In genomic region chr7:73524454-73524952, GRCm38 (mm10) we compare ENCODE assay signal across 8 mouse cellular contexts. TPM values are rescaled to one million over a fixed set of nuclear protein-coding genes. Genes with fewer than 3 reads are reported as not detected.
DNase-seq lines count a peak whose midpoint lies in the region; ATAC-seq and TF ChIP-seq lines count a peak whose summit lies in the region.

No protein-coding gene starts in this region.

- peak; percentile 67 to 71 for DNase-seq in B cell, adult 2 months
- peak; percentile 52 for DNase-seq in Muller cell, postnatal 12 days (ENCODE audit: inconsistent ontology term)
- peak; percentile 83 for DNase-seq in embryo, embryonic 10.5 days (ENCODE audit: low spot score)
- DNase-seq in lung, adult 2 months: no peak
- DNase-seq in urinary bladder, postnatal 4 days (ENCODE audit: low spot score in 2 of 2): no peak

- no peak overlapping the region for H3K4me2 ChIP-seq in heart, embryonic 11.5 days
- H3K4me2 ChIP-seq in kidney, embryonic 16.5 days (replicated peaks; ENCODE audit: low read depth, low read length): peak overlapping the region; percentile 19; the same call in 1 of the 2 replicates
- H3K4me2 ChIP-seq in neural tube, embryonic 13.5 days: no peak overlapping the region

- TF ChIP-seq CTCF in lung, adult 2 months (IDR thresholded peaks at IDR 0.05; ENCODE audit: insufficient read depth, low read length): peak; percentile 65

- peak overlapping the region; percentile 81 for H3K27ac ChIP-seq in heart, embryonic 11.5 days (ENCODE audit: low read depth, low read length)
- peak overlapping the region; percentile 92 for H3K27ac ChIP-seq in kidney, embryonic 16.5 days (ENCODE audit: low read length)
- peak overlapping the region; percentile 86 for H3K27ac ChIP-seq in neural tube, embryonic 13.5 days (replicated peaks)

- TF ChIP-seq POLR2A in lung, adult 2 months (IDR thresholded peaks at IDR 0.05; ENCODE audit: borderline replicate concordance, extremely low read depth, low read depth, low read length): no peak

- ATAC-seq in heart, embryonic 11.5 days (replicated peaks; ENCODE audit: insufficient number of reproducible peaks, low FRiP score, low TSS enrichment): no peak
- ATAC-seq in kidney, embryonic 16.5 days (ENCODE audit: low FRiP score, low TSS enrichment): peak; percentile 64
- ATAC-seq in neural tube, embryonic 13.5 days (ENCODE audit: low read depth): peak; percentile 58; the same call in 1 of the 2 replicates

- H3K4me3 ChIP-seq in heart, embryonic 11.5 days (ENCODE audit: low read depth, low read length): no peak overlapping the region
- H3K4me3 ChIP-seq in kidney, embryonic 16.5 days (ENCODE audit: low read length): no peak overlapping the region
- peak overlapping the region; percentile 1 for H3K4me3 ChIP-seq in lung, adult 2 months (replicated peaks; ENCODE audit: extremely low read depth, low read depth, low read length)
- H3K4me3 ChIP-seq in neural tube, embryonic 13.5 days: no peak overlapping the region

- H3K9me3 ChIP-seq in heart, embryonic 11.5 days (replicated peaks; ENCODE audit: control insufficient read depth, low read length): no peaks in the 10 kb centered on the region
- no peaks in the 10 kb centered on the region for H3K9me3 ChIP-seq in kidney, embryonic 16.5 days (ENCODE audit: low read length)
- H3K9me3 ChIP-seq in neural tube, embryonic 13.5 days: no peaks in the 10 kb centered on the region

- 42% methylated on average over 9 of the region's 9 CpGs for WGBS in heart, embryonic 11.5 days (ENCODE audit: insufficient replicate concordance)
- 21% methylated on average over 9 of the region's 9 CpGs for WGBS in kidney, embryonic 16.5 days
- WGBS in lung, adult 2 months: 15% methylated on average over 9 of the region's 9 CpGs
- 34% methylated on average over 9 of the region's 9 CpGs for WGBS in neural tube, embryonic 13.5 days

- peaks cover 4% of the 10 kb centered on the region for H3K36me3 ChIP-seq in heart, embryonic 11.5 days (ENCODE audit: control insufficient read depth, insufficient read depth, low read length)
- H3K36me3 ChIP-seq in kidney, embryonic 16.5 days (ENCODE audit: insufficient read depth, low read length): peaks cover 6% of the 10 kb centered on the region
- H3K36me3 ChIP-seq in neural tube, embryonic 13.5 days: 0 out of 2 replicates have a peak, but pooled peaks cover 4% of the 10 kb centered on the region

- 0 out of 2 replicates have a peak overlapping the region, but pooled peaks have one; percentile 43 for H3K9ac ChIP-seq in heart, embryonic 11.5 days (ENCODE audit: low read depth, low read length)
- peak overlapping the region; percentile 52 for H3K9ac ChIP-seq in kidney, embryonic 16.5 days (replicated peaks; ENCODE audit: low read length)
- no peak overlapping the region for H3K9ac ChIP-seq in neural tube, embryonic 13.5 days

- H3K27me3 ChIP-seq in heart, embryonic 11.5 days (ENCODE audit: control insufficient read depth, insufficient read depth, low read length): no peaks in the 10 kb centered on the region
- H3K27me3 ChIP-seq in kidney, embryonic 16.5 days (ENCODE audit: insufficient read depth, low read length): no peaks in the 10 kb centered on the region
- no peaks in the 10 kb centered on the region for H3K27me3 ChIP-seq in neural tube, embryonic 13.5 days

- peaks cover 20% of the 10 kb centered on the region for H3K4me1 ChIP-seq in heart, embryonic 11.5 days (ENCODE audit: control insufficient read depth, insufficient read depth, low read length)
- peaks cover 18% of the 10 kb centered on the region for H3K4me1 ChIP-seq in kidney, embryonic 16.5 days (ENCODE audit: insufficient read depth, low read length)
- H3K4me1 ChIP-seq in lung, adult 2 months (ENCODE audit: control insufficient read depth, insufficient read depth, low read length): peaks cover 16% of the 10 kb centered on the region
- peaks cover 31% of the 10 kb centered on the region for H3K4me1 ChIP-seq in neural tube, embryonic 13.5 days (replicated peaks)

RNA-seq across cellular contexts. Expression of gene Chd2, which starts 17.1 kb away (rescaled TPM):
- 43.6 and 45.6 TPM in 2 replicates for polyA plus RNA-seq in heart, embryonic 11.5 days (2014; fragmentation: Nextera tagmentation; extraction: Ambion mirVana)
- polyA plus RNA-seq in kidney, embryonic 16.5 days (2015; fragmentation: Nextera tagmentation; extraction: Ambion mirVana): 45.3 and 59.0 TPM in 2 replicates
- 41.0 and 48.5 TPM in 2 replicates for polyA plus RNA-seq in lung, adult 2 months (2012; rRNA removed)
- polyA plus RNA-seq in neural tube, embryonic 13.5 days (2015; fragmentation: Nextera tagmentation; extraction: Ambion mirVana): 34.6 and 45.5 TPM in 2 replicates

Comparison
In these comparisons a context has a peak if more than half of its experiments do, and no peak if none do; other contexts are left out.
1. DNase-seq: peak in B cell, adult 2 months (2 of 2), Muller cell, postnatal 12 days (single experiment) and embryo, embryonic 10.5 days (single experiment); none in lung, adult 2 months (single experiment) and urinary bladder, postnatal 4 days (0 of 2).
2. Peak in every context shown above with its lines, with median percentiles within 50 percentile points of each other: H3K27ac ChIP-seq.